Mouse (Mus musculus): ENCODE measurements around the gene Ptges2.
A peak's percentile ranks its signal among the peaks of the same experiment; 100 is the strongest.

GRCm38 (mm10) chr2:32451870-32452372 lies 56.2 kb downstream of the Ptges2 start:
- TF ChIP-seq CTCF (IDR thresholded peaks at IDR 0.05; ENCODE audit: low read depth) = no peak
- peak; percentile 75 for TF ChIP-seq EP300 (IDR thresholded peaks at IDR 0.05; ENCODE audit: low read depth)
